Mouse (Mus musculus): Measurements from ENCODE around the gene Cdk5r2. TPM values are rescaled to one million over a fixed set of nuclear protein-coding genes. Genes with fewer than 3 reads are reported as not detected.

The Cdk5r2 gene
- polyA plus RNA-seq, 1 experiment from 2014 or later, result 0.21 TPM

DNA sequence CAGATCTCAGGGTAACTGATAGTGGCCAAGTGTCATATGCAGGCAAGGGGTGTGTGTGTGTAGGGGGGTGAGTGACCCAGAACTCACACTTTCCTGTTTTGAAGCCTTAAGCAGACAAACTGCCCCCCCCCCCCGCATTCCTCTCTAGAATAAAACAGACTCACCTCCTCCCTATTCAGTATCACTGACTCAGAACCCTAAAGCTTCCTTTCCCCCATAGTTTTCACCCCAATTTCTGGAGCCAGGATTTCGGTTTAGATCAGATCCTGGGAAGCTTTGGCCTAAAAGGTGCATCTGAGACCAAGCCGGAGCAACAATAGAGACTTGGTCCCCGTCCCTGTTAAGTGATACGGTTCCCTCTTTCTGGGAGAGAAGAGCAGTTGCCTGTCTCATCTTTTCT is 28.7 kb downstream of the Cdk5r2 start:
- no peak overlapping the region for H3K27ac ChIP-seq (replicated peaks)
- peaks cover 32% of the 10 kb centered on the region for H3K4me1 ChIP-seq
- H3K9me3 ChIP-seq, result no peaks in the 10 kb centered on the region
- WGBS, result 3% methylated on average over 5 of the region's 5 CpGs
- DNase-seq (ENCODE audit: low spot score), result no peak
- no peak overlapping the region for H3K4me3 ChIP-seq
- no peaks in the 10 kb centered on the region for H3K36me3 ChIP-seq (replicated peaks)
- peaks cover 100% of the 10 kb centered on the region for H3K27me3 ChIP-seq (replicated peaks; ENCODE audit: low read depth, poor library complexity, severe bottlenecking)

DNA sequence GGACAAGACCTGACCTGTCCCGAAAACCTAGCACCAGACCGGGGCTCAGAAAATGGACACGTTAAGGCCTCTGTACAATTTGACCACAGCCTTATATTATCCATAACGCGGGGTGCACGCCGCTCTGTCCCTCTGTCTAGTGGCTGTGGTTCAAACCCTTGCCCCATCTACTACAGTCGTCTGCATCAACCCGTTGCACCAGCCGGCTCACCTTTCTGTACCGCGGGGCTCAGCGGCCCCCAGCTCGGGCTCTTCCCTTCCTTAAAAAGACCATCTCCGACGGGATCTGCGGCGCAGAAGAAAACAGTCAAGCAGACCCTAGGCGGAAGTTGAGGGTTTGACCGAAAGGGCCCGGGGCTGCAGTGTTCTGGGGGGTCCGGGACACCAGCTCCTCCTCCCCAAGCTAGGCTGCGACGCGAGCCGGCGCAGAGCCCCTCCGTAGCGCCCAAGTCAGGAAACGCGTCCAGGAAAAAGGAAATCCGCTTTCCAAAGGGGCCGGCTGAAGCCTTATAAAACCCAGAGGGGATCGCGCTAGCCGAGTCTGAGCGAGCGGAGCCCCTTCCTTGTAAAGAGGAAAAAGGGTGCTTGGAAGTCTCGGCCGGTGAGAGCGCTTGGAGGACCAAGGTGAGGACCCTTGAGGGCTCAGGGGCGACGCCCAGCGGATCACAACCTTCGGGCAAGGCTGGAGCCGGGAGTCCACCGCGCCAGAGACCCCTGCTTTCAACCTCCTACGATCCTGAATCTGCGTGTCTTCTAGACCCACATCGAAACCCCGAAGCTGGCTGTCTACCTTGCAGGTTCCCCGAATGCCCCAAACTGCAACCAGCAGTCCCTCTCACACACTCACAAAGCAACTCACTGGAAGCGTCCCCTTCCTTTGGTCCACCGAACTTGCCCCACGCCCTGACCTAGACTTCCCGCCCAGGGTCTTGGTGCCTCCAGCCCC is 29.7 kb downstream of the Cdk5r2 start:
- peak overlapping the region; percentile 48 for H3K4me3 ChIP-seq
- no peaks in the 10 kb centered on the region for H3K9me3 ChIP-seq
- under 1% methylated on average over 57 of the region's 57 CpGs for WGBS
- DNase-seq (ENCODE audit: low spot score), result peak; percentile 55
- H3K27ac ChIP-seq (replicated peaks), result no peak overlapping the region
- no peaks in the 10 kb centered on the region for H3K36me3 ChIP-seq (replicated peaks)
- H3K4me1 ChIP-seq, result peaks cover 32% of the 10 kb centered on the region
- H3K27me3 ChIP-seq (replicated peaks; ENCODE audit: low read depth, poor library complexity, severe bottlenecking), result peaks cover 100% of the 10 kb centered on the region

DNA sequence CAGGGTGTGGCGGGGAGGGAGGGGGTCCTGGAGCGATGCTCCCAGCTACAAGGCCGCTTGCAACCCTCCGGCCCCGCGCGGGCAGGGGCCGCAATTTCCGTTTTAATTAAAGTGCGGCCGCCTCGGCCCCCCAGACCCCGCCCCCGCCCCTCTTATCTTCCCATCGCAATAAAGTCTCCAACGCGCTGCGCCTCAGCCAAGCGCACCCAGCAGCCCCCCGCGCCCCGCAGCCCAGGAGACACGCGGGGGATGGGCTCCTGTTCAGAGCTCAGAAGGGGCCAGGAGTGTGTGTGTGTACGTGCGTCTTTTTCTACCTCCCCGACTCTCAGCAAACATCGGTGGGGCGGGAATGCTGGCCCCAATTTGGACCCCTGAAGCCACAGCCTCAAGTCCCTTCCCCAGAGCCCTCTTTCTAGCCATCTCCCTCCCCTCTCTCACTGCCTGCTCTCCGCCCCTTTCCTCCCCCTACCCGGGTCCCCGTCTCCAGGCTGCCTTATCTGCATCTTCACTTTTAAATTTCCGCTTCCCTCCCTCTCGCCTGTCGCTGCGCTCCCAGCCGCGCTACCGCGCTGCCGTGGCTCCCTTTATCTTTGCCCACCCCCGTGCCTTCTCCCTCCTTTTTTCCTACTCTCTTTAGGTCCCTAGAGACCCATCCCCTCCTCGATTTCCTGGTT is 30.8 kb downstream of the Cdk5r2 start, which contains the start of gene Fev:
Fev (minus strand) TSS at position 51 of the 674 bp plus-strand sequence.
- Histone ChIP-seq H3K27me3 (replicated peaks; ENCODE audit: low read depth, poor library complexity, severe bottlenecking) (peaks cover 100% of the 10 kb centered on the region), H3K36me3 (replicated peaks) (no peaks in the 10 kb centered on the region), H3K27ac (replicated peaks) (no peak within 1 kb of the TSS), H3K9me3 (no peaks in the 10 kb centered on the region), H3K4me1 (peaks cover 32% of the 10 kb centered on the region), H3K4me3 (peak within 1 kb of the TSS; percentile 48)
- under 1% methylated on average over 43 of the region's 43 CpGs for WGBS
- DNase-seq (ENCODE audit: low spot score), result peak; percentile 46

DNA sequence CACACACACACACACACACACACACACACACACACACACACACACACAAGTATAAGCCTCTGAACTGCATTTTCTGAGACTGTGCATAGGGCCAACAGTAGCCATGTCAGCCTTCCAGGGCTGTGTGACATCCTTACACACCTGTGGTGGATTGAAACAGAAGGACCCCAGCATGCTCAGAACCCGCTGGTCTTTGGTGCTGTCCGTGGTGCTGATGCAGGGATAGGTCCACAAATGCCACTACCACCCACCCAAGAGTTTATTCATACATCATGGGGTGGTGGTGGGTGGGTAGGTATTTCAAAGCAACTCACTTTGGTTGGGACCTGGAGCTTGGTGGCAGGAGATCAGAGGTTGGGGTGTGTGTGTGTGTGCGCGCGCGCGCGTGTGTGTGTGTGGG is 36.8 kb downstream of the Cdk5r2 start:
- H3K9me3 ChIP-seq, result no peaks in the 10 kb centered on the region
- no peak overlapping the region for H3K4me3 ChIP-seq
- H3K27ac ChIP-seq (replicated peaks), result no peak overlapping the region
- peaks cover 8% of the 10 kb centered on the region for H3K4me1 ChIP-seq
- peak; percentile 80 for DNase-seq (ENCODE audit: low spot score)
- peaks cover 100% of the 10 kb centered on the region for H3K27me3 ChIP-seq (replicated peaks; ENCODE audit: low read depth, poor library complexity, severe bottlenecking)
- WGBS, result 4% methylated on average over 8 of the region's 8 CpGs
- no peaks in the 10 kb centered on the region for H3K36me3 ChIP-seq (replicated peaks)

DNA sequence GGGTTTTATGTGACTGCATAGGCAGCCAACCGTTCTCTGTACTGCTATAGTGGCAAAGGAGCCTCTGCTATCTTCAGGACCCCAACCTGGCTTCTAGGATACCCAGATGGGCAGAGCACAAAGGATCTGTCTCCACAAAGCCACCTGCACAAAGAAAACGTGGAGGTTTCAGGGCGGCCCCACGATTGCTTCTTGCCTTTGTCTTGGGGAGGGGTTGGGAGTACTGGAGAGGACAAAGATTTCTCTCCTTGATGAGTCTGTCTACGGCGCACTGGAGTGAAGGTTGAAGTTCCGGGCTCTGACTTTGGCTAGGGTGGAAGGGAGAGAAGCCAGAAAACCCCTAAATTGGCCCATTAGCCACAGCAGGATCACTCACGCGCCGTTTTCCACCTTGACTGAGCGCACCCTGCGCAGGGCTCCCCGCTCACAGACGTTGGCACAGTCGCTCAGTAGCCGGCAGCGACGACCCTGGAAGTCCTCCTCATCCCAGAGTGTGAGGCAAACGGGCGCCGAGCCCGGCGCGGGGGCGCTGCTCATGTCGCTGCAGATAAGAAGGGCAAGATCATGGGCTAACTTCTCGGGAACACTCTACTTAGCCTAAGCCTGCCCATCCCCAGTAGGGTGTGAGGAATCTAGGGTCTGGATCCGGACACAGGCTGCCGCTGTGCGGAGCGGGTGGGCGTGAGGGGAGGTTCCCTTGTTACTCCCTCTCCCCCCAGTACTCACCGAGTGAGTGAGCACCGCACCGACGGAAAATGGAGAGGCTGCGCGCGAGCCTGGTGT is 37.8 kb downstream of the Cdk5r2 start:
- Histone ChIP-seq H3K27ac (replicated peaks) (no peak overlapping the region), H3K4me1 (peaks cover 15% of the 10 kb centered on the region), H3K27me3 (replicated peaks; ENCODE audit: low read depth, poor library complexity, severe bottlenecking) (peaks cover 100% of the 10 kb centered on the region), H3K4me3 (peak overlapping the region; percentile 23; the same call in 1 of the 2 replicates), H3K9me3 (no peaks in the 10 kb centered on the region), H3K36me3 (replicated peaks) (no peaks in the 10 kb centered on the region)
- 2% methylated on average over 39 of the region's 39 CpGs for WGBS
- DNase-seq (ENCODE audit: low spot score), result peak; percentile 34

DNA sequence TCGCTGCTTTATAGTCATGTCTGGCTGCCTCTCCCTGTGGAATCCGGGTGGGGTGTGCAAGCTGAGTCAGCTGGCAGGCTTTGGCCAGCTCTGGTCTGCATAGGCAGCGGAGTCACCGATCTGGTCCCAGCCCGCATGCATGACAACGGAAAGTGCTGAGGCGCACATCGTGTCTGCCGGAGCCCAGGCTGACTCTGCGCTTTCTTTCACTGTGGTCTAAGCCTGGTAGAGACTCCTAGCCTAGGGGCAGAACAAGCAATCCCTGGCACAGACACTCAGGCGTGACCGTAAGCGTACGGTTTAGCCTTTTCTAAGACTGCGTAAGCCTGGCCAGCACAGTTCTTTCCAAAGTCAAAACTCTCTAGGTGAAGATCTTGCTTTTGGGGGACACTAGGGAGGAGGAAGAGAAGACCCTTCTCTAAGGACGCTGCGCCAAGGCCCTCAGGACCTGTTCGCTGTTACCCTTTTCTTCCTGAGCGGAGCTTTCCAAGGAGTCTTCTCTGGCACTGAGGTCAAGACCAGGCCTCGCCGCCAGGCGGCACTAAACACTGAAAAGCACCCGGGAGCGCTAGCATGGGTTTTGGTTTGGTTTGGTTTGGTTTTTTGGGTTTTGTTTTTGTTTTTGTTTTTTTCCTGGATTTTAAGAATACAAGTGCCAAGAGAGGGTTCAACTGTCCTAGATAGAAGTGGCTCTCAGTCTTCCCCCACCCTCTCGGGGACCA is 38.6 kb downstream of the Cdk5r2 start, which contains the start of gene Cryba2:
Cryba2 (minus strand) TSS at position 10 of the 722 bp plus-strand sequence.
- WGBS, result 4% methylated on average over 25 of the region's 25 CpGs
- H3K4me3 ChIP-seq, result peak within 1 kb of the TSS; percentile 23; the same call in 1 of the 2 replicates
- no peaks in the 10 kb centered on the region for H3K9me3 ChIP-seq
- H3K4me1 ChIP-seq, result peaks cover 22% of the 10 kb centered on the region
- peak; percentile 73 for DNase-seq (ENCODE audit: low spot score)
- H3K36me3 ChIP-seq (replicated peaks), result no peaks in the 10 kb centered on the region
- H3K27me3 ChIP-seq (replicated peaks; ENCODE audit: low read depth, poor library complexity, severe bottlenecking), result peaks cover 100% of the 10 kb centered on the region
- no peak within 1 kb of the TSS for H3K27ac ChIP-seq (replicated peaks)

DNA sequence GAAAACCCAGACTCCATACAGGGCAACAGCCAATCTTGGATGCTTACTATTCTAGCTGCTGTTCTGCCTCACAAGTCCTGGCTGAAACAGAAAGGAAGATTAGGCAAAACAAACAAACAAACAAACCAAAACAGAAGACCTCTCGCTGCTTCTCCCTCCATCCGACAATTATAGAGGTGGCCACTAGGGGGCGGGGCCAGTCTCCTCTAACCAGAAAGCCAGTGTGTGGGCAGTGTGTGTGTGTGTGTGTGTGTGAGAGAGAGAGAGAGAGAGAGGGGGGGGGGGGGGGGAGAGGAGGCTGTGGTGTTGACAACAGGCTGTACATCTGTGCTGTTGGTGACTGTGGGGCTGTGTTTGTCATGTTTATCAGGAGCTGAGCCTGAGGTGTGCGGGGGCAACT is 40.2 kb downstream of the Cdk5r2 start:
- no peaks in the 10 kb centered on the region for H3K9me3 ChIP-seq
- no peak overlapping the region for H3K4me3 ChIP-seq
- peak; percentile 80 for DNase-seq (ENCODE audit: low spot score)
- H3K4me1 ChIP-seq, result peaks cover 38% of the 10 kb centered on the region
- H3K27ac ChIP-seq (replicated peaks), result no peak overlapping the region
- no peaks in the 10 kb centered on the region for H3K36me3 ChIP-seq (replicated peaks)
- 19% methylated on average over 4 of the region's 4 CpGs for whole genome bisulfite sequencing
- H3K27me3 ChIP-seq (replicated peaks; ENCODE audit: low read depth, poor library complexity, severe bottlenecking), result peaks cover 100% of the 10 kb centered on the region

DNA sequence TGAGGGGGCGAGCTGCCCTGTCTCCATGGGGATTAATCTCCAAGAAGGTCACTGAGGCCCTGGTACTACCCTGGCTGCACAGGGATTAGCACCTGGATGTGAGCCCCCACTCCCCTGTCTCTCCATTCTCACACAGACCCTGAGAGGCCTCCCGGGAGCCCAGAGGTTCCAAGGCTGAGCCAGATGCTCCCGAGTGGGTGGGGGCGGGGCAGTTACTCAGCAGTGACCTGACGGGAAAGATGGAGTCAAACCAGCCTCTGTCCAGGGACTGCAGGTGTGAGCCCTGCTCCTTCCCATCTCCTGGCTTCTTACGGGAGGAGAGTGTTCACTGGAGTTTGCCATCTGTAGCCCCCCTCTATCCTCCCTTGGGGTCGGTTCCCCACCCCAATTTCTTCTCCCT is 43.2 kb downstream of the Cdk5r2 start:
- H3K4me1 ChIP-seq, result peaks cover 45% of the 10 kb centered on the region
- under 1% methylated on average over 7 of the region's 7 CpGs for WGBS
- DNase-seq (ENCODE audit: low spot score), result peak; percentile 36
- H3K27me3 ChIP-seq (replicated peaks; ENCODE audit: low read depth, poor library complexity, severe bottlenecking), result peaks cover 100% of the 10 kb centered on the region
- no peaks in the 10 kb centered on the region for H3K36me3 ChIP-seq (replicated peaks)
- H3K4me3 ChIP-seq, result no peak overlapping the region
- no peaks in the 10 kb centered on the region for H3K9me3 ChIP-seq
- no peak overlapping the region; the same call in 1 of the 2 replicates for H3K27ac ChIP-seq (replicated peaks)

DNA sequence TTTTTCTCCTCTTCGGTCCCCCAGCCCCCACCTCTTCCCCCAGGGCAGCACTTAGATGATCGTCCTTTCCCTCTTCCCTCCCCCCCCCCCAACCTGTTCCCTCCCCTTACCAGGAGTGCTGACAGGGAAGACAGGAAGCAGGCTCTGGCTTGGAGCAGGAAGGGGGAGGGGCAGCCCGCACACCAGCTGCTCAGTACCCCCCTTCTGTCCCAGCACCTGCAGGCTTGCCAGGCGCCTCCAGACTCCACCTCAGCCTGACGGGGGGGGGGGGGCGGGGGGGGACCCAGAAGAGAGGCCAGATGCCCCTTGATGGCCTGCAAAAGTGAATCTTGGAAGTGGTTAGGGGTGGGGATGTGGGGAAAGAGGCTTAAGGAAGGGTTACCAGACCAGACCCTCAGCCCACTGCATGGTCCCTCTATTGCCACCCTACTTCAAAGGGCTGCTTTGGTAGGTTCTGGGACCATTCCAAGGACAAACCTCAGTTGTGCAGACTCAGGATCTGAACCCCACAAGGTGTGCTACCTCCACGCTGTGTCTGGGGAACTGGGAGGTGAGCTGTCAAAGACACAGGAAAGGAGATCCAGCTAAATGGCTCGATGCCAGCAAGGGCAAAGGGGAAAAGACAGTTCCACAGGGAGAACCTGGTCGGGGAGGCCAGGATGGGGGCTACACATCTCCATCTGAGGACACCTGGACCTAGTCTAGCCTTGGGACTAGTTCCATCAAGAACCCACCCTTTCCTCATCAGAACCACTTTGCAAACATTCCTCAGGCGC is 44.1 kb downstream of the Cdk5r2 start:
- 3% methylated on average over 10 of the region's 10 CpGs for WGBS
- H3K27me3 ChIP-seq (replicated peaks; ENCODE audit: low read depth, poor library complexity, severe bottlenecking), result peaks cover 100% of the 10 kb centered on the region
- H3K9me3 ChIP-seq, result no peaks in the 10 kb centered on the region
- peak overlapping the region; percentile 5; the same call in 1 of the 2 replicates for H3K4me3 ChIP-seq
- peak; percentile 36 for DNase-seq (ENCODE audit: low spot score)
- no peaks in the 10 kb centered on the region for H3K36me3 ChIP-seq (replicated peaks)
- no peak overlapping the region for H3K27ac ChIP-seq (replicated peaks)
- peaks cover 44% of the 10 kb centered on the region for H3K4me1 ChIP-seq

DNA sequence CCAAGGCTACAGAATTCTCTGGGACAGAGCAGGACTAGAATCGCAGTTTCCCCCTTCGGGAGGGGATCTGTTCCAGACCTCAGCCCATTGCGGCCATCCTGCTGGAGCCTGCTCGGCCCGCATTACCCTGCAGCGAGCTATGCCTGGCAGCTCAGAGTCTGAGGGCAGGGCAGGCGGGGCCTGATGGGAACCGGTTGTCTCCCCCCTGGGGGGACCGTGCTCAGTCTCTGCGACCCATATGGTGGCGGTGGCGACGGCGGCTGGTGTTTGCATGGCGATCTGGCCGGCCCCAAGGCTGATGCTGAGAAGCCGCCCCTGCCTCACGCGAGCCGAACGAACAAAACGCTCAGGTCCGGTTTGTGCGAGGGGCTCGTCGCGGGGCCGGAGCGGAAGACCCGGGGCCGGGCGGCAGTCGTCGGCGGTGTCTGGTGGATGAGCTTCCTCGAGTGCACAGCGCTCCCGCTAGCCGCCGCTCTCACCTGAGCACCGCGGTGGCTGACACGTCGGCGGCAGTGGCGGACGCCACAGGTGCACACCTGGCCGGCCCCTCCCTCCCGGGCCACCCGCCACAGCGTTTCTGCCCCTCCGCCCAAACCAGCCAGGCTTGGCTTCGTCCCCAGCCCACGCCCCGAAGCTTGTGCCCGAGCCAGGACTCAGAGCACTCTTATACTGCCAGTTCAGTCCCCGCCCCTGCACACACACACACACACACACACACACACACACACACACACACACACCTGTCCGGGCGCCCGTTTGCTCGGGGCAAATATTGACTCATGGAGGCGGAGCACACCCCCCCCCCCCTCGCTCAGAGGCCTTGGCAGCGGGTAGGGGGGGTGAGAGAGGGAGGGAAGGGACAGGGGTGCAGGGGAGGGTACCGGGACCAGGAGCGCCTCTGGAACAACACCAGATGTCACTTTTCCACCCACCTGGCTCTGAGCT is 45.9 kb downstream of the Cdk5r2 start:
- Histone ChIP-seq H3K27ac (replicated peaks) (no peak overlapping the region), H3K36me3 (replicated peaks) (no peaks in the 10 kb centered on the region), H3K9me3 (no peaks in the 10 kb centered on the region), H3K4me1 (peaks cover 44% of the 10 kb centered on the region), H3K27me3 (replicated peaks; ENCODE audit: low read depth, poor library complexity, severe bottlenecking) (peaks cover 99% of the 10 kb centered on the region), H3K4me3 (peak overlapping the region; percentile 54)
- peak; percentile 54 for DNase-seq (ENCODE audit: low spot score)
- 1% methylated on average over 65 of the region's 66 CpGs for WGBS
